Mouse (Mus musculus) lung, postnatal 0 days (tissue): ENCODE measurements around the gene Gm10837.

ENCODE experiments used
- CTCF ChIP-seq: IDR thresholded peaks from 2 replicates; pipeline ENCODE4 v1.5.1; 2016; ENCODE audit warnings: antibody characterized with exemption, mild to moderate bottlenecking
- EP300 ChIP-seq: IDR thresholded peaks from 2 replicates; pipeline ENCODE4 v1.6.1; 2016; ENCODE audit warnings: antibody characterized with exemption, mild to moderate bottlenecking, control low read depth

- TF ChIP-seq EP300, result no peak
- TF ChIP-seq CTCF, result no peak
These were observed at the start of gene Gm10837 for GRCm38 (mm10) chr14:122490441-122491328.
